Mouse (Mus musculus) adrenal gland, postnatal 10 days (tissue): Measurements from ENCODE around the gene Rpl13. TPM values are rescaled to one million over a fixed set of nuclear protein-coding genes. Genes with fewer than 3 reads are reported as not detected.
"Not testable (repeated sequence)": the region's sequence is repeated elsewhere in the genome, so short reads cannot be mapped to it uniquely, and the experiment has no call there.

ENCODE experiments used
- DNase-seq: peaks from one replicate; pipeline ENCODE4 v3.0.0; 2021; ENCODE audit warnings: mixed read lengths
- long read RNA-seq, 2 experiments: library from polyadenylated mRNA; stranded (forward); transcript quantifications; one replicate each; pipeline ENCODE4 v2.0.0; 2021
- total RNA-seq, 2 experiments: library from RNA; stranded (reverse); gene quantifications; 2 replicates each; pipeline ENCODE4 v1.2.3; 2021

Gene Rpl13
- 100 to 1,000 TPM; 682 to 692 TPM for total RNA-seq
- long read RNA-seq, experiment 1, transcript Rpl13-201 (6 exons, 780 nt), result major isoform, 963 of 1,033 reads
- long read RNA-seq, experiment 1, partial matches to known transcripts, result 48 of 1,033 reads
- long read RNA-seq, experiment 1, other reads (novel, unspliced or antisense), result 22 of 1,033 reads
- long read RNA-seq, experiment 2, transcript Rpl13-201 (6 exons, 780 nt), result major isoform, 615 of 647 reads
- long read RNA-seq, experiment 2, partial matches to known transcripts, result 22 of 647 reads
- long read RNA-seq, experiment 2, other reads (novel, unspliced or antisense), result 9 of 647 reads

DNA sequence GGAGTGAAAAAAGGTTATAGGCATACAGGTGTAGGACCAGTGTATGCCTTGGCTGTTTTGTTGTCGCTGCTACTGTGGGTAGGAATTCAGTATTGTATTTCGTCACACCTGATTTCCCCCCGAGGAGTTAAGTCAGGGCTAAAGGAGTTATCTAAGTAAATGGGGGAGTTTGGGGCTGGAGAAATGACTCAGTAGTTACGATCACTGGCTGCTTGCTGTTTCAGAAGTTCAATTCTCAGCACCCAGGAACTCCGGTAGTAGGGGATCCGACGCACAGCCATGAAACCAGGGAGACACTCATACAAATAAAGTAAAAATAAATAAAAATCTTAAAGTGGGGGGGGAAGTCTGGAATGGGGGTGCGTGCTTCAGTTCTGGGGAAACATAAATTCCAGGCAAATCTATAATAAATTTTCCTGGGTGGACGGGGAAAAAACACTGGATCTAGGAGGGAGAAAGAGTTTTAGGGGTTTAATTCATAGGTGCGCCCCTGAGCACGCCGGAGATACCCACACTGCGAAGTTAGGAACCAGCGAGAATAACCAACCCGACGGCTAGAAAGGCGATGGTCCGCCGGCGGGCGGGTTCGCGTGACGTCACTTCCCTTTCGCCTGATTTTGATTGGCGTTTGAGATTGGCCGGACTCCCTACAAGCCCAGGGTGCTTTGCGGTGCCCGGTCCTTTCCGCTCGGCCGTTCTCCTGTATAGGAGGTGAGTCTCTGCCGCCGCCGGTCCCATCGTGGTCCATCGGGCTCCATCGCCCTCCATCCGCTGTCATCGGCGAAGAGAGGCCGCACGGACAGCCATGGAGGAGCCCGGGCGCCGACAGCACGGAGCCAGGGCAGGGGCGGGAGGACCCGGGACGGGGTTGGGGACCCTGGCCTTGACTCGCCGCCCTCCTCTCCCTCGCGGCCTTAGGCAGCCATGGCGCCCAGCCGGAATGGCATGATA lies at the start of gene Rpl13:
TSS of gene Rpl13 (plus strand) at position 616 of the 951 bp plus-strand sequence.
- peak; percentile 98 for DNase-seq

DNA sequence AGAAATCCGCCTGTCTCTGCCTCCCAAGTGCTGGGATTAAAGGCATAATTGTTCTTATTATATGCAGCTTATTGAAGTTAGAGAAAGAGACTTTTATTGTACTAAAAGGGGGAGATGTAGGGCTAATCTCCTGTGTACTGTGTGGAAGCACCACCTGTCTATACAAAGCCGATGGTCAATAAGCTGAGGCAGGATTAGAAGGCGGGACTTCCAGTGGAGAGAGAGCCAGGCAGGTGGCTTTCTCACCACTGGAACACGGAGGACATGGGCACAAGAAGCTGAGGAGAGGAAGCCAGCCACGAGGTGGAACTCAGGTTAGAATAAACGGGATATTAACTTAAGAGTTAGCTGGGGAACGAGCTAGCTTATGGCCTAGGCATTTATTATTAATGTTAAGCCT lies 39.4 kb upstream of the Rpl13 start, which contains the start of gene Spg7:
TSS of gene Spg7 (plus strand) at position 222 of the 400 bp plus-strand sequence.
- no peak for DNase-seq

DNA sequence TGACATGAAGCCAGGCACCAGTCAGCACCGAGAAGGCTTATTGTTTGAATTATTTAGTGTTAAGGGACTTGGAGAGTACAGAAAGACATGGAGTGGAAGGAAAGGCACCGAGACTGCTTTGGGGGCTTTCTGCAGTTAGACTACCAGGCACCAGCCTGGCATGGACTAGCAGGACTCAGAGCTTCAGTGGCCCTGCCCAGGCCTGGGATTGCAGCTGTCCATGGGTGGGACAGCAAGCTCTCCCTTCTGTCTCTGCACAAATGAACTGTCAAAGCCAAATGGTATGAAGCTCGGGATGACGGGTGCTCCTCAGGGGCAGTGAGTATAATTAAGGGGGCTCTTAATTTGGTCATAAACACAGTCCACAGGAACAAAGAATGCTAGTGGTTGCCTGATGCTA lies 38.1 kb upstream of the Rpl13 start:
- DNase-seq, result no peak

DNA sequence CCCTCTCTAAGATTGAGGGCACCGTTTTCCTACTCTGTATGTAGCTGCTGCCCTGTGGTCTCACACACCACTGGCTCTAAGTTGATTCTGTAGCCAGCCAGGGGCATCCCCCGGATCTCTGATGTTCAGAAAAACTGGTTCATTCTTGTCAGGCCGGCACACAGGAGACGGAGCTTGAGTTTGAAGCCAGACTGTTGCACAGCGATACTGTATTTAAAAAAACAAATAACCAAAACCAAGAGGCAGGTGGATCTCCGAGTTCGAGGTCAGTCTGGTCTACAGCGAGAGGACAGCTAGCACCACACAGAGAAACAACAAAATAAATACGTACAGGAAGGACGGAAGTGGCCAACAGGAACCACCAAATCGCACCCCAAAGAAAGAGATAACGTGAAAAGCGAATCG lies 37.3 kb upstream of the Rpl13 start:
- no peak for DNase-seq

DNA sequence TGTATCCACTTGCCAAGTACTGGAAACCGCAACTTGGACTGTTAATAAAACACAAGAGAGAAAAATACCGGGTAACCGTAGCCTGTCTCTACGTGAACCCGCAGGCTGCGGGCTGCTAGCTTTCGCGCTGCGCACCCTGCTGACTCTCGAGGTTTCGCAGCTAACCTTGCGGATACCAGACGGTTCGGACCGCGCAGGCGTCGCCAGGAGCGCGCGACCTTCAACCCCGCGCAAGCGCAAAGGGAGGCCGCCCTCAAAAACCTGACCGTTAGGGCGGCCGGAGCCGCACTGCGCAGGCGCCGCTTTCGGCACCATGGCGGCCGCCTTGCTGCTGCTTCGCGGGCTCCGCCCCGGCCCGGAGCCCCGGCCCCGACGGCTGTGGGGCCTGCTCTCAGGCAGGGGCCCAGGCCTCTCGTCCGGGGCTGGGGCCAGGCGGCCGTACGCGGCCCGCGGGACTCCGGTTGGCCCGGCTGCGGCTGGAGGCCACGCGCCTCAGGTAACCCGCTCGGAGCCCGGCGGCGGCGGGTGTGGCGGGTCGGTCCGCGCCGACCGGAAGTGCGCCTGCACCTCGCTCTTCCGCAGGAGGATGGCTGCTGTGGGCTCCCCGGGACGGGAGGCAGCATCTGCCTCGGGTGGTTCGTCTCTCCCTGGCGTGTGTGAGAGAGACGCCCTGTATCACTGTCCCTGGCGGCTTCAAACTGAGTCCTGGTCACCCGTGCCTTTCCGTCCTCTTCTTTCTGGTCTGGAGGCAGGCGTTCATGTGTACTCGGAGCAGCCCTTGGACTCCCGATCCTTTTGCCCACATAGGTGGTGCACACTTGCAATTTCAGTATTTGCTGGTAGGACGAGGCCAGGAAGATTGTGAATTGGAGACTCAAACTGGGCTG lies 36.7 kb upstream of the Rpl13 start:
- peak; percentile 98 for DNase-seq

DNA sequence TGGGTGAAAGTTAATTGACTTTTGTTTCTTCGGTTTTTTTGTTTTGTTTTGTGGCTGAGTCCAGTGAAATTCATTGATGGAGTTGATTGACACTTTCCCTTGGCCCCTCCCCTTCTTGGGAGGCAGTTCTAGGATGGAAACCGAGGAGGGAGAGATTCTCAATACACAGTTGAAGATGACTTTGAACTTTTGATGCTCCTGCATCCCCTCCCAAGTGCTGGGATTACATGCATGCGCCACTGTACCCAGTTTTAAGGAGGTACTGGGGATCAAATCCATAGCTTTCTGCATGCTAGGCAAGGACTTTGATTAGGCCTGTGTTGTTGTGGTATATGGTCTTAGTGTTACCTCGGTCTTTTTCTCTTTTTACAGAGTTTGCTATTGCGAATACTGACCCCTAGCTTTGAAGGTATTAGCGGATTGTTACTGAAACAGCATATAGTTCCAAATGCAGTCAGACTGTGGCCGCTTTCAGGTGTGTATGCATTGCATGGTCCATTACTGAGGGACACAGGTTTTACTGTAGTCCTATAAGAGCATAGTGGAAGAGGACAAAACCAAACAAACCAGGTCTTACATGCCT lies 36.0 kb upstream of the Rpl13 start:
- DNase-seq, result peak; percentile 12

DNA sequence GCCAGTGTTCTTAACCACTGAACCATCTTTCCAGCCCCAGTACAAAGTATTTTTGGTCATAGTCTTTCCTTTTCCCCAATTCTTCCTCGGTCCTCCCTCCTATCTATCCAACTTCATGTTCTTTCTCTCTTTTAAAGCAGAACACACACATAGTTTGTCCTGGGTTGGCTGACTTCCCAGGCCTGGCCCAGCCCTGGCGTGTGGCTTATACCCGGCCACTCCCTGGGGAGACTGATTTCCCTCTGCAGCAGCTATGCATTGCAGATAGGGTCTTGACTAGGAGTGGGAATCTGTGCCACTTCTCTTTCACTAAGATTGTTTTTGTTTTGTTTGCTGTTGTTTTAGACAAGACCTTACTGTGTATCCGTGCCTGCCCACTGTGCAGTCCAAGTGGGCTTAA lies 31.0 kb upstream of the Rpl13 start:
- peak; percentile 72 for DNase-seq

DNA sequence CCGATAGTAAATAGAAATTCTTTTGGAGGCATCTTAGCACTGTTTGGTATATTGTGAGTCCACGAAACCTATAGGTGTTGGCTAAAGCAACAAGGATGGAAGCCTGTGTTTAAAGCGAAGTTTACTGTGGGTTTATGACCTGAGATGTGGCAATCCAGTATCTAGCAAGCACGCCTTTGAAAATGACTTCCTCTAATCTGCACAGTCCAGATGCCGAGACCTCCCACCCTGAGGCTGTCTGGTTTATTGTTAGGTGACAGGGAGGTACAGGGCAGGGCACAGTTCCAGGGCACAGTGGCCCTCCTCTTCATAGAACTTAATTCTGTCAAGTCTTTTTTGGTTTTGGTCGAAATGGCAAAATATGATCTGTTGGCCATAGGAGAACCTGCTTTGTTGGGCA lies 24.9 kb upstream of the Rpl13 start:
- no peak for DNase-seq

DNA sequence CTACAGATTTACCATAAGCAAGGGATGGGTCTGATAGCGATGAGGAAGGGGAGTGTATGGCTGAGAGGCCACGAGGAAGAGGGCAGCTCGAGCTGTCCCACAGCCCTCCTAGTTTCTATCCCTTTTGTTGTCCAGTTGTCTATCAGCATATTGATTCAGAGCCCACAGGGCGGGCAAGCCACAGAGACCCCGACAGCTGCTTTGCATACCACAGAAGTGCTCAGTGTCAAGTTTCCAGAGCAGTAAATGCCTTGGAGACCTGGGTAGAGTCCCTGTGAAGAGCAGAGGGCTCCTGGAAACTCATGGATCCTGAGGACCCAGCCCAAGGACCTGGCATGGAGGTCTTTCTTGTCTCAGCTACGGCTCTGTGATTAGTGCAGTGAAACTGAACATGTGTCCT lies 19.2 kb upstream of the Rpl13 start:
- DNase-seq, result no peak

DNA sequence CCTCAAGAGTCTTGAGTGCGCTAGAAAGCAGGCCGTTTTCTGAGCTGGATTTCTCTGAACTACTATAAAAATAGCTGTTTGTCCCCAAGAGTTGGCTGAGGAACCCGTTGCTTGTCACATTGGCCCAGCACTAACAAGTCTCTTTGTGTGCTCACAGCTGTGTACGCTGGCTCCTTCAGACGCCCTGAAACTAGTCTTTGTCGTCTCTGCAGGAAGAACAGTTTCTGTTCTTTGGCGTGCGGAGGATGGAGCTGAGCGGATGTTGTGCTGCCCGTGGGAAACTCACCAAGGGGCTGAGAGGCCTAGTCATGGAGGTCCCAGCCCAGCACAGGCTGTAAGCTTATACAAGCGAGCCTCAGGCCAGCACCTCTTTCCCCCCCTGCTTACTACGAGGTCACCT lies 18.5 kb upstream of the Rpl13 start:
- no peak for DNase-seq

DNA sequence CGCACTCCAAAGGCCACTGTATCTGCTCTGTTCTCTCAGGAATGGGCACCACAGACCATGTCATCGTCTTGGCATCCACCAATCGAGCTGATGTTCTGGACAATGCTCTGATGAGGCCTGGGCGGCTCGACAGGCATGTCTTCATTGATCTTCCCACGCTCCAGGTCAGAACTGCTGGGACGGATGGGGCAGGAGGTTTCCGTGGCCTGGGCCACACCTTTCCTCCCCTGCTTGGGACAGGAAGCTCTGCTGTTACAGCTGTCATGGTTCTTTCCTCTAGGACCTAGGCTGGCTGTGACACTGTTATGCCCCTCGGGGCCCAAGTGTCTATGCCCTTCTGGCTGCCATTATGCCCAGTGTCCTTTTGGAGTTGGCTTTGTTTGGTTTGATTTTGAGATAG lies 14.9 kb upstream of the Rpl13 start:
- no peak for DNase-seq

DNA sequence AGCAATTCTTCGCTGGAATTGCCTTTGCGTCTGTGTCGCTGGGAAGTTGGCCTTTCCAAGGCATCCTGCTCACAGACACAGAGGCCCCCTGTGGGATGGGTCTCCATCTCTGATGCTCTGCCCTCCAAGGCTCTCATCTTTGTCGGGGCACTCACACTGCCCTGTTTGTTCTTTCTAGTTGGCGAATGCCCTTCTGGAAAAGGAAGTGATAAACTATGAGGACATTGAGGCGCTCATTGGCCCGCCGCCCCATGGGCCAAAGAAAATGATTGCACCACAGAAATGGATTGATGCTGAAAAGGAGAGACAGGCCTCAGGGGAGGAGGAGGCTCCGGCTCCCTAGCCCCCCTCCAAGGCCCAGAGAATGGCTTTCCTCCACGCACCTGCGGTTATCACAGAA lies 4.9 kb upstream of the Rpl13 start:
- no peak for DNase-seq

DNA sequence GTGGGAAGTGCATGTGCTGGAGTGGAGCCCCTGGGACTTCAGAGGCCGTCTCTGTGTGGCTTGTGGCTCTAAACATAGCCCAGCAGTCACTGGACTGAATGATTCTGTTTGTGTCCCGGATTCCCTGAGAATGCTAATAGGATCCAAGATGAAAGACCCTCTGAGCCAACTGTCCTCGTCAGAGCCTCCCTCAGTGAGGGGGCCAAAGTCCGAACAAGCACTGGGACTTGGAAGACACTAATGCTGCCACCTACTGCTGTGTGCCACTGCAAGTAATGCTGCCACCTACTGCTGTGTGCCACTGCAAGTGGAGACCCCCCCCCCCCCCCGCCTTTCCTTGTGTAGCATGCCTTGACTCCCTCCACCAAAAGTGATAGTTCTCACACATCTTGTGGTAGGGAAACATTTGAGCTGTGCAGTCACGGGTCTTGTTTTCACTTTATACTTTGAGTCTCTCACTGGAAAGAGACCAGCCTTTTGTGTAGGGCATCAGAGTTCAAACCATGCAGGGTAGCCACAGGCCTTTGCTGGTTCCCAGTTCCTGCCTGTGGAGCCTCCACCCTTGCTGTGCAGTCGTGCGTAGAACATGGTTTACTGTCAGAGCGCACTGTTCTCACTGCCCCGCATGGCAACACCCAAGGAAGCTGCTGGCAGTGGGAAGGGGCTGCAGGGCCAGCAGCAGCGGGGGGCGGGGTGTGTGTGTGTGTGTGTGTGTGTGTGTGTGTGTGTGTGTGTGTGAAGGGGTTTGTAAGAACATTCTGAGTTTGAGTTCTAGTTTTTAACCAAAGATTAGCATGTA lies 4.2 kb upstream of the Rpl13 start:
- DNase-seq, result no peak

DNA sequence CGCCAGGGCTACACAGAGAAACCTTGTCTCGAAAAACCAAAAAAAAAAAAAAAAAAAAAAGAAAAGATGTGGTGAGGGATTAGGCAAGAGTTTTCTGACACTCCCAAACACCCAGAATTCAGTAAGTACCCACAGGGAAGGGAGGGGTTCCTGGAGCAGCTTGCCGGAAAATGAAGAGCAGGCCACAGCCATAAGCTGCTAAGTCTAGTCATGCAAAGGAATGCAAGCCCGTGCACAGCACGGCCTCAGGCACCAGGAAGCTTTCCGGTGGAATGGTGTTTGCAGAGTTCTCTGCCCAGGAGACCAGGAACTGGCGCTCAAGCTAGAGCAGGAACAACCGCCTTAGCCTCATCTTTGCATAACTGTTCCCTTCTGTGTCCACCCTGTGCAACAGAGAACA lies 1.9 kb upstream of the Rpl13 start:
- no peak for DNase-seq

DNA sequence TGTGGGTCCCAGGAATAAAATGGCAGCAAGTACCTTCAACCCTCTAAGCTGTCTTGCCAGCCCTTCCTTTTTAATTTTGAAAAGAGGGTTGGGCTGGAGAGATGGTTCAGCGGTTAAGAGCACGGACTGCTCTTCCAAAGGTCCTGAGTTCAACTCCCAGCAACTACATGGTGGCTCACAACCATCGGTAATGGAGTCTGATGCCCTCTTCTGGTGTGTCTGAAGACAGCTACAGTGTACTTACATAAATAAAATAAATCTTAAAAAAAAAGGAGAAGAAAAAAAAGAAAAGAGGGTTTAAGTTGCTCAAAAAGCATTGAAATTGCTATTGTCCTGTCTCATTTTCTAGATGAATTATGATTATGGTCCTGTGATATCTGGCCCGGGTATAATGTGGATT lies 906 bp upstream of the Rpl13 start:
- no peak for DNase-seq

DNA sequence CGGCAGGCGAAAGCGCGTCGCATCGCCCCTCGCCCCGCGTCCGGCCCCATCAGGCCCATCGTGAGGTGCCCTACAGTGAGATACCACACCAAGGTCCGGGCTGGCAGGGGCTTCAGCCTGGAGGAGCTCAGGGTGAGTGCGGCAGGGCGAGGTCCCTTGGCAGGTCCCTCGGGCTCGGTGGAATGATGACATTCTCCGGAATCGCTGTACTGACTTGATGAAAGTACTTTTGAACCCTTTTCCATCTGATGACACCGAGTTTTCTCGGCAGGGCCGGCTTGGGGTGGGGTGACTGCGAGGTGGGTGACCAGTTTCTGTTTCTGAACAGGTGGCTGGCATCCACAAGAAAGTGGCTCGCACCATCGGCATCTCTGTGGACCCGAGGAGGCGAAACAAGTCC lies 705 bp downstream of the Rpl13 start:
- DNase-seq, result not testable (repeated sequence)

DNA sequence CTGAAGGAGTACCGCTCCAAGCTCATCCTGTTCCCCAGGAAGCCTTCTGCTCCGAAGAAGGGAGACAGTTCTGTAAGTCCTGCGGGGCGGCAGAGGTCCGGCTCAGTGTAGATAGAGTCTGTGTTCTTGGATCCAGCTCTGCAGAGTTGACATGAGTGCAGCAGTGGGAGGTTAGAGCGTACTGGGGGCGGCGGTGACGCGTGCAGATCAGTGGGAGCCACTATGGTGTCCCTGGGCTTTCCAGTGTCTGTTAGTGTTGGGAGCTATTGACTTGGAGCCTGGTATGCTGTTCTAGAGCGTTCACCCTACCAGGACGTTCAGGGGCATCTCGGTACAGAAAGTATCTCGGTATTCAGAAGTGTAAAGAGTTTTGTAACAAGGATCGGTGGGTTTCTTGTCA lies 1.1 kb downstream of the Rpl13 start:
- no peak for DNase-seq

DNA sequence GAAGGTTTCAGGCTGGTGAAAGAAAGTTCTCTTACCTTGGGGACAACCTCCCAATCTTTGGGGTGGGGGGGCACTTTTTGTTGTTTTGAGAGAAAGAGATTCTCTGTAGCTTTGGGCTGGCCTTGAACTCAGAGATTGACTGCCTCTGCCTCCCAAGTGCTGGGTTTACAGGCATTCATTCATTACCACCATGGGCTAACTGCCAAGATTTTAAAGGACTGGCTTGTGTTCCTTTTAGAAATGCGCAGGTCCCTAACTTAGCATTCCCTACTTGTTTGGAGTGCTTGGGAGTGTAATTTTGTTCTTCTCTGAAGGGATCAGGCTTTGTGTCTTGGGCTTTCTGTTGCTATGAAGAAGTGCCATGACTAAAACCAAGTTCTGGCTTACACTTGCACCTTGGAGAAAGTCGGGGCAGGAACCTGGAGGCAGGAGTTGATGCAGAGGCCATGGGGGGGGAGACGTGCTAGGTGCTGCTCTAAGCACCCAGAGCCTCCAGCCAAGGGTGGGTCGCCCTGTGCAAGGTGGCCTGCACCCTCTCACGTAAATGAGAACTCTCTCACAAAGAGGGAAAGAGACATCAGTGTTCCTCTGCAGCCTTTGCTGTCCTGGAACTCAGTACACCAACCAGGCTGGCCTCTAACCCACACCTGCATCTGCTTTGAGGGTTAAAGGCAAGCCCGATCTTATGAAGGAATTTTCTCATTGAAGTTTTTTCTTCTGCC lies 2.1 kb downstream of the Rpl13 start:
- no peak for DNase-seq

DNA sequence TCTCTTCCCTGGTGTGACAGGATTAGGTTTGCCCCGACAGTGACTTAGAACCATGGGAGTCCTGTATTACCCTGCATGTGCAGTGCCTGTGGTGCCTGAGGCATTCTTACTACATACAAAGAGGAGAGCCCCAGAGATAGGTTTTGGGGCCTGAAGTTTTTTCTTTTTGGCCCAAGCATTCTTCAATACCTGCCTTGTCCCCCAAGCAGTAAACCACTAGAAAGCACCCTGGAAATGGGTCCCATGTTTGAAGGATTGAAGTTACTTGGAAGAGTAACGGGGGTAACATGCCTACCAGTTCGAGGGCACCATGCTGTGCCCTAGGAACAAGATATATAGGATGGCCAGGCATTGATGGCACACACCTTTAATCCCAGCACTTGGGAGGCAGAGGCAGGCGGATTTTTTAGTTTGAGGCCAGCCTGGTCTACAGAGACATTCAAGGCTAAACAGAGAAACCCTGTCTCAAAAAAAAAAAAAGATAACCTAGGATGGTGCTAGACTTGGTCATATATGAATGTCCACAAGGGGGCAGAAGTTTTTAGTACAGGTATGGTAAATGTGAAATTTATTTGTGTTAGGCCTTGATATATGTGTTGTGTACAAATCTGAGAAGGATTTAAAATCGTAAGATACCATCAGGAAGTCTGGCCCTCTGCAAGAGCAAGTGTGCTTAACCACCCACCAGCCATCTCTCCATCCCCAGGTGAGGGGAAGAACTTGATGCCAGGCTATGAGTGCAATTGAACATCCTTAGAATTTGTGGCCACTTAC lies 3.6 kb downstream of the Rpl13 start:
- no peak for DNase-seq

DNA sequence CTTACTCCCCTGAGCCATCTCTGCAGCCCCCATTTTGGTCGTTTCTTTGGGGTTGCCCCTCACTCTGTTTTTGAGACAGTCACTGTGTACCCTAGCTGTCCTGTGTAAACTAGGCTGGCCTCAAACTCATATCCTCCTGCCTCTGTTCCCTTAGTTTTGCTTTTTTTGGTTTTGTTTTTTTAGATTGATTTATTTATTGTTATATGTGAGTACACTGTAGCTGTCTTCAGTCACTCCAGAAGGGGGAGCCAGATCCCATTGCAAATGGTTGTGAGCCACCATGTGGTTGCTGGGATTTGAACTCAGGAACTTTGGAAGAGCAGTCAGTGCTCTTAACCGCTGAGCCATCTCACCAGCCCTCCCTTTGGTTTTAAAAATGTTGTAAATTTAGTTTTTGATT lies 4.4 kb downstream of the Rpl13 start:
- no peak for DNase-seq
